Mouse (Mus musculus): ENCODE results near the gene Oxct1.

Oxct1 gene

DNA sequence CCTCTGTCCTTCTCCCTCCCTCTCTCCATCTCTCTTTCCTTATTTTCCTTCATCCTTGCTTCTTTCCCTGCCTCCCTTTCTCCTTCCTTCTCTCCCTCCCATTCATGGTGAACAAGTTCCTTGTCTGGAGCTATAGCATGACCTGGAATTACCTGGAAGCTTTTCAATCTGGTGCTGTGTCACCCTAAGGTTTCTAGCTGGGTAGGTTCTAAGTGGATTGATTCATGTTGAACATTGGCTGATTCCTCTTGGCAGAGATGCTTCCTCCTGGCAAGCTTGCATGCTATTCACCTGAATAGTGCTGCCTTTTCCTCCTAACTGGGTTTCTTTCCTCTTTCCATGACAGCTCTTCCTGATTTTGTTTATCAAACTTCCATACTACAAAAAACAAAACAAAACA, 2.8 kb downstream of the Oxct1 start:
- DNase-seq (ENCODE audit: low read depth) = no peak

DNA sequence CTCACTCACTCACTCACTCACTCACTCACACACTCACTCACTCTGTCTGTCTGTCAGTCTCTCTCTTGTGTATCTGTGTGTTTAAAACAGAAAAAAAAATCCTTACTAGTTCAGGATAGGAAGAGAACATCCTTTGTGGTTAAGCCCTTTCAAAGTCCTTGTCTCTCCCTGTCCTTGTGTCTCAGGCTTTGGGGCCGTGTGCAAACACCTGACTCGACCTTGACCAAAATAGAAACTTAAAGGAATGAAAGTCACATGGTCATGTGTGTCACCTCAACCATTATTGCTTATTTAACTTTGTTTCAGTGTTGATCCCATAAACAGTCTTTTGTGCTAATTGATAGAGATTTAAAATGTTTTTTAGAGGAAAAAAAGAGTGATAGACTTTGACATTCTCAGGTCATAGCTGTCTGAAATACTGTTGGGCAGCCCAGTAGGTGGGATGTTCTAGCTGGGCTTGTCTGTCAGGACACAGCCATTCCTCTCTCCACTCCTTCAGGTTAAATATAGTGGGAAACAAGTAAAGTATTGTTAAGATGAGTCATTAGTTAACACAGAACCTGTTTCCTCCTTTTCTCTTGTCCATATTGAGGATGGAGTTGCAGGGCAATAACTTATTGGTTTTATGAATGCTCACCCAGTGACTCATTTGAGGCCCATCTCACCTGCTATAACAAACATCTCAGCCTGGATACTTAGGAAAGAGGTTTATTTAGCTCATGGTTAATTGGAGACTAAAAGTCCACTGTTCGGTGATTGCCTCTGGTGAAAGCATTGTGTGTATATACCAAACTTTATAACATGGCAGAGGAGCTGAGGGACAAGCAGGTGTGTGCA, 7.2 kb downstream of the Oxct1 start:
- DNase-seq (ENCODE audit: low read depth) = no peak

DNA sequence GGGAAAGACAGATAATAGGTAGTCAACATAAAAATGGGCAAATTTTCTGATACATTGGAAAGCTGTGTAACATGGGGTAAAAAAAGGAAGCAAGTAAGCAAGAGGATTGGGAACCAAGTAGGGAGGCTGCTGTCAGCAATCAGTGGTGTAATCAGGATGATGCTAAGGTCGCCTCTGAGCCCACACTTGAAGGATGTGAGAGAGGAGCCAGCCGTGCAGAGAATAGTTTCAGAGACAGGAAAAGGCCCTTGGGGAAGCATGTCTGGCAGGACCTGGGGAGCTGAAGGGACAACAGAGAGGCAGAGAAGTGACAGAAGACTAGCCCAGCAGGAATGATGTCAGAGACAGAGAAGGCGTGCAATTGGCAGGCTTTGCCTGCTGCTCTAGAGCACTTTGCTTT, 16.2 kb downstream of the Oxct1 start:
- no peak for DNase-seq (ENCODE audit: low read depth)

DNA sequence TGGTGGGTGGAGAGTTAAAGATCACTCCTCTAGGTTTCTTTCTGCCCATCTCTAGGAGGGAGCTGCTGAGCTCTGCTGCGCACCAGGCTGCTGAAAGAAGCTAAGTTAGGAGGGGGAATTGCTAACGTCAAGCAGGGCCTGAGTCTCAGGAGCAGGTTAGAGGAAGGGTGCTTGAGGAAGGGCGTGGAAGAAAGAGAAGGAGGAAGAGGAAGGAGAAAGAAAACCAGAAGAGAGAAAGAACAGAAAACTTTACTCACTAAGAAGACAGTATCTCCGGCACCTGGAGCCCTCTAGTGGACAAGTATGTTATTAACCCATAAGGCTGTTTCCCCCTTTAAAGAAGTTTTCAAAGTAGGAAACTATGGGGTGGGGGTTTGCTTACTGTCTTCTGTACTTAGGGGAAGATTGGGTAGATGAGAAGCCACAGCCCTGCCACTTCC, 16.9 kb downstream of the Oxct1 start:
- DNase-seq (ENCODE audit: low read depth) = peak; percentile 30

DNA sequence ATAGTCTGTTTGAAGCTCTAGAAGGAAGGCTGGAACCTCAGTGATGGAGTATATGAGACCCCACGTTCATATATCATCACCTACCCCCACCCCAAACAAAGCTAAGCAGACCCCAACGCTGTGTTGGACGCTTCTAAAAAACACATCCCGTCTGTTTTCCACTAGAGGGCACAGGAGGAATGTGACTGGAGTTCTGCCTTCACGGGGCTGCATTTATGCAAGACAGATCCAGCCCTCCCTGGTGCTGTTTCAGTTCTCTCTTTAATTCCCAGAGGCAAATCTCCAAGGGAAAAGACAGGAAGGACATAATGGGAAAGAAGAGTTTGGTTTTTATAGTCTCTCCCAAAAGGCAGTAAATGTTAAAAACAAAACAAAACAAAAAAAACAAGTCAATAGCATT, 30.4 kb downstream of the Oxct1 start:
- no peak for DNase-seq (ENCODE audit: low read depth)

DNA sequence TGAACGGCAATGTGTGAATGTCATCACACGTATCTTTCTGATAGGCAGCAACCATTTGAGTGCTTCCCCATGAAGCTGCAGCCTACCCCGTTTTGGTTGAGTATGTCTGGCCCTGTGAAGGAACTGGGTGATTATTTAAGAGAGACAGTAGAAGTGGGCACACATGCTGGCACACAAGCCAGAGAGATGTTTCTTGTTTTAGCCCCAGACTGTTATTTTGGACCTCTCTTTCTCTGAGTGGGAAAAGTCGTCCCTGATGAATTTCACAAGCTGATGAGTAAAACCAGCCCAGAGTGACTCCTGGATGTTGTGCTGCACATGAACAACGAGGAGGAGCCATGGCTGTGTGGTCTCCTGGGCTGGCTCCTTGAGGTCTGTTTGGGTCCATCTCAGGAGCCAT, 37.4 kb downstream of the Oxct1 start:
- DNase-seq (ENCODE audit: low read depth) = no peak

DNA sequence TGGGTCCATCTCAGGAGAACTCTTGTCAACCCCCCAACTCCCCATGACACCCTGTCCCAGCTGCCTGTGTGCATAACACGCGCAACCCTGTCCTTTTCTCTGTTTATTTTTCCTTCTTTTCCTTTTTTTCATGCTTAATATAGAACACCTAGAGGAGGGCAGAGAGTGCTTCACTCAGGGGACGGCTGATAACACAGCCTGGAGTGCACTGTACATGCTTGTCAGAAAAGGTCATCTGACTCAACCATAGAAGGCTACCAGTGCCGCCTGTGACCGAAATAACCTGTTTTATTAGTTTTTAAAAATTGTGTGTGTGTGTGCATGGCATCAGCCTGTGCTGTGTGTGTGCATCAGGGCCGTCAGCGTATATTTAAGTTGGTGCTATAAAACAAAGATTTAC, 37.8 kb downstream of the Oxct1 start:
- DNase-seq (ENCODE audit: low read depth) = no peak

DNA sequence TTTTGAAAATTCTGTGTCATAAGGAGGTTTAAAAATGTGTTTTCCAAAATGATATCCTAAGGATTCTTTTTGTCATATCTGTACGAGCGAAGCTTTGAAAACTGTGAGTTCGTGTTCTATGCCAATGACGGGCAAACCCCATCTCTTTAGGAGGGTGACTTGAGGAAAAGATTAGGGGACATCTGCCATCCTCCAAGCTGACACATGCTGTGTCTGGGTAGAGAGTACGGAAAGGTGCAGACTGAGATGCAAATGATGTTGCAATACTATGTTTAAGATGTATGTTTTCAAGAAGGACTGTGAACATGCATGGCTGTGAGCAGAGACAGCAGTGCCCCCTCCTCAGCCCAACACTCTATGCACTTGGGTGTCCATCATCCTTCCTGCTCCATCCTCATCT, 38.5 kb downstream of the Oxct1 start:
- DNase-seq (ENCODE audit: low read depth) = no peak

DNA sequence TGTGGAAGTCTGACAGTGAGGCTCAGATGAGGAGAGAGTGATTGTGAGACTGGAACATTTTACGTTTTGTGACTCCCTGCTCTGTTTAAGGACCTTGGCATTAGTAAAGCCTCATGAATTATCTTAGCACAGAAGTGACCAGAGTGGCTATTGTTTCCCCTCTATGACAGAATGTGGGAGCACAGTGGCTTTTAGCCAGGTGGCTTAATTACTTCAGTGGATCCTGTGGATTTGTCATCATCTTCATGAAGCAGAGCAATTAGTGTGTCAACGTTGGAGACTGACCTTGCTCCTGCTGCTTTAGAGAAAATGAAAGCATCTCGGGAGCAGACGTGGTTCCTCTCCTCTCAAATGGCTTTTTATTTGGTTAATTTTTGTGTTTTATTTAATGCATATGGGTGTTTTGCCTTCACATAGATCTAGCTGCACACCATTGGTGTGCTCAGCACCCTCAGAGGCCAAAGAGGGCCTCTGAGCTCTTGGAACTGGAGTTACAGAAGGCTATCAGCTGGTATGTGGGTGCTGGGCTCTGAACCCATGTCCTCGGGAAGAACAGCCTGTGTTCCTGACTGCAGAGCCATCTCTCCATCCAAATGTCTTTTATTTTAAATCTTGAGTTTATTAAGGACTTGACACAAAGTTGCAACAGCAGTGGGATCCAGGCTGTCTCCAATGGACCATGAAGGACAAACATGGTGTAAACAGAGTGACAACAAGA, 41.2 kb downstream of the Oxct1 start:
- DNase-seq (ENCODE audit: low read depth) = no peak

DNA sequence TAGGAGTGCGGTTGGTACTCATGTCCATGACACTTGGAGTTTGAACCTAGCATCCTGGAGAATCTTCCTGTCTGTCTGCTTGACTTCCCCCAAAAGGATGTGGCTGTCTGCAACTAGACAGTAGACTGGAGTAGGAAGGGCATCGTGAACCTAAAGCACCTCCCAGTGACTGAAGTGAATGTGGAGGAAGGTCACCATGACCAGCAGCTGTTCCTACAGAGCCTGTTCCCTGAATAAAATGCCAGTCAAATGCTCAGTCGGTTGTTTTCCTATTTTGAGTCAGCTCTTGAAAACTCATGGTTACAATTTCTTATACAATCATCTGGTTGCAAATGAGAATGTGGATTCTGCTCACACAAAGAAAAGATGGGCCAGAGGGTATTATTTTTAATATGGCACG, 51.8 kb downstream of the Oxct1 start:
- no peak for DNase-seq (ENCODE audit: low read depth)

DNA sequence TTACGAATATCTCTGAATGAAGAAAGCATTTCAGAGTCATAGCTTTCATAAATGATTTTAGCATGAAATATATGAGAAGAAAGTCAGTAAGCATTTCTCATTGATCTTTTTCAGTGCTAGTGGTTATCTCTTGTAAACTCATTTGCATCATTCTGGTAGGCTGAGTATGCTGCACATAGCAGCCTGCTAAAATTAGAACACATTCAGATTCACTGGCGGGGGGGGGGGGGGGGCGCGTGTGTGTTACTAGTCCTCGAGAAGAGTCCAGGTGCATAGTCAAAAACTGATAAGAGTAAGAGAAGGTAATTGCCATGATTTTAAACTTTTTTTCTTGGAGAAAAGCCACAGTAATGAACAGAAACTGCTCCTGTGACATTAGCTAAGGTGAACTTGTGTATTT, 52.6 kb downstream of the Oxct1 start:
- DNase-seq (ENCODE audit: low read depth) = no peak

DNA sequence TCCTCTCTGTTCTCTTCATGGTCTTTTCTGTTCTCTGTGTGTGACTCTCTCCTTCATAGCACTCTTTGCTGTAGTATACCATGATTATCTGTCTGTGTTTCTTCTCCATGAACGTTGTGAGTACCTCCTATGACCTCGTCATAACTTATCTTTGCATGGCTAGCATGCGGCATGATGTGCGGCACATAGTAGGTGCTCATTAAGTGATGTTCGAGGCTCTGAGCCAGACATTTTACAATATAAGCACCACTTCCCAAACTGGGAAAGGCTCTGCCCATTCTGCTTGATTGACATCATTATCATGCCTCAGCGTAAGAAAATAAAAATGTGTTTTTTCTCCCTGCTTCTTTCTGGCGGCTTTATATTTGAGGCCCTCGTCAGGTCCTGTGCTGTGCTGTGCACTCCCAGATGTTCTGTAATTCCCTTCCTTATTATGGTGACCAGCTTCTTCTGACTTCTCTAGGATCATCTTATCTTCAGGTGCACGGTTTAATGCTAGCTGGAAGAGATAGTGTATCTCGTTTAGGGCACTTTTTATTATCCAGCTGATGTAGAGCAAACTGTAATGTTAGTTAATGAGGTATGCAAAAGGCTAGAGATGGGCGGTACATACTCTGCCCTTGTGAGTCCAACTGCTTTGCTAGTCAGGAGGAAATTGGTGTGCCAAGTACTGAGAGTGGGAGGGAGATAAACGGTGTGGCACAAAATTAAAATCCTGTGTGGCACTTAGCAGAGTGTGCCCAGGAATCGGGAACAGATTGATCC, 53.4 kb downstream of the Oxct1 start:
- no peak for DNase-seq (ENCODE audit: low read depth)

DNA sequence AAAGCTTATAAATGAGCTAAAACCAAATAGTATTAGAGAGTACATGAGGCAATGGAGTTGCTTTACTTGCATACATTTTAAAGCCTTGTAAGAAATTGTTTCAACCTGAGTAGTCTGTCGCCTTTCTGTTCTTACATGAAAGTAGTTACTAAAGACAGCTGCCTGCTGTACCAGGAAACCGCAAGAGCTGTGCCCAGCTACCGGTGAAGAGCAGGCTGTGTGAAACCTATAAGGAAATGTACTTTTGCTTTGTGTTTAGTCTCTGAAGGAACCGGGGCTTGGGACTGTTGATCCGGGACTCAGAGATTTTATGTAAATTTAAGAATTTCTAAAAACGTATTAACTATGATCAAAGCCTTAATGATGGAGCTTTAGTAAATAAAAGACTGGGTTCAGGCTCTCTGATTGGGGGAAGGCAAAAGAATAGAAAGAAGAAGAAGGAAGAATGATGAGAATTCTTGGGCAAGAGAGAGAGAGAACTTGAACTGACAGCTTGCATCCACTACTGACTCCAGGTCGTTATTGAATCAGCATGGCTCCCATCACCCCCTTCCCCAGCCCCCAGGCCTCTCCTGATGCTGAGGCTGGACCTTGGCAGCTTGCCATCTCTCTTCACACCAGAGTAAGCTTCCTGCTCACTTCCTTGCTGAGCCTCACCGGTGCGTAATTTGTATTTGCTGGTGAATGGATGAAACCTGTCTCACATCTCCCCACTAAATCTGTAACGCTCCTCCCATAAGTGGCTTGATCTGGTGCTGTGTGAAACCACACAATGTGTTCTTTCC, 59.6 kb downstream of the Oxct1 start:
- DNase-seq (ENCODE audit: low read depth) = no peak

DNA sequence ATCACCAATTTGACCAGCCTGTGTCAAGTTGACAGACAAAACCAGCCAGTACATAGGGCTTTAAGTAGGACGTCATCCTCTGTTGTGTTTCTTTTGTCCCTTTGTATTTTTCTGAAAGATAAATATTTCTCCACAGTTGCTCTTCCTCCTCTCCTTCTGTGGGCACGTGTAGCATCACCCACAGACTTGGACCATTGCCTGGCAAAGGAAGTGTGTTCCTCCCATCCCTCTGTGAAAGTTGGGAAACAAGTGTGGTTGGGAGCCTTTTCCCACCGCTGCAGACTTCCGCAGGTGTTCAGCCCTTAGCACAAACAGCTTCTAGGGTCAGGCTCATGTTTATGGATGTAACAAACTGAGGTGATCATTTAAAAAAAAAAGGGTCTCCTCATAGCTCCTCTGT, 61.3 kb downstream of the Oxct1 start:
- DNase-seq (ENCODE audit: low read depth) = no peak

DNA sequence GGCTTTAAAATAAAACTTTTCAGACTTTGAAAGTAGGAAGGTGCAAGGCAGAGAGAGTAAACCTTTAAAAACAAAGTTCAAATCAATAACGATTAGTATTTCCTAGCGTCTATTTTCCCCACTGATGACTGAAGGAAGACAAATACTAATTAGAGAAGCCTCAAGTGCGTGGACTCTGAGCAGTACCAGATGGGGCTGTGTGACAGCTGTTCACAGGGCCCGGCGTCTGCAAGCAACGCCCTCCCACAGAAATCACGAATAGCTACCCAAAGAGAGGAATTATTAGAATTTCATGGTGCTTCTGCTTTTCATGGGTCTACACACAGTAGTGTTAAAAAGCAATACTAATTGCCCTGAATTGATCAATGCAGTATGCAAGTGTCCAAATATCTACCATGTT, 61.7 kb downstream of the Oxct1 start:
- no peak for DNase-seq (ENCODE audit: low read depth)

DNA sequence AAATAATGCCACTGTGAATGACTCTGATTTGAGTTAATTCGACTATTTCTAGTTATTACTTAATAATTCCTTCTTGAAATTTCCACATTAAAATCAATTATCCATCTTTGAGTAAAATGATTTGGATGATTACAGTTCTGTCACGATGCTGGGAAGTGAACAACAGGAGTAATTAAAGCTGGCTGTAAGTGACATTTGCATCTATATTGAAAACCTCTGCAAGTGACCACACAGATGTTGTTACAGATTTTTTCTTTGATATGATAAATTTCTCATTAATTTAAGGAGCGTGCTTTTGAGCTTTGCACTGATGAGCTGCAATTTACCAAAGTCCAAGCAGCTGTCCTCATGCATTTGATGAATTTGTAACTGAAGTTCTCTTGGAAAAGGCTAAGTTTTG, 64.4 kb downstream of the Oxct1 start:
- no peak for DNase-seq (ENCODE audit: low read depth)

DNA sequence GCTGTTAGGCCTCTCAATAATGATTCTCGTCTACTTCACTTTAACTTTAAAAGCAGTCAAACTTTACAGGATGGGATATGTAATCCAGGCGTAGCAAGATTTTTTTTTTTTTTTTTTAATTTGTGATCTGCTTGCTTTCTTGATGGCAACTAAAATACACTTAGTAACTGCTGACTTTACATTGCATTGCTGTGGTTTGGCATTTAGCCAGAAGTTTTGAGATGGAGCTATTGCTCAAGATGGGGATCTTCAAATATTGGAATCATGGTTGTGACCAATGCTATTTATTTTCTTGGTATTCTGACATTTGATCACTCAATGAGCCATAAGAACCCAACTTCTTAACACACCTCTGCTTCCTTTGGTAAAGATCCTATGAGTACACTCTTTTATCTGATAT, 66.4 kb downstream of the Oxct1 start:
- DNase-seq (ENCODE audit: low read depth) = no peak

DNA sequence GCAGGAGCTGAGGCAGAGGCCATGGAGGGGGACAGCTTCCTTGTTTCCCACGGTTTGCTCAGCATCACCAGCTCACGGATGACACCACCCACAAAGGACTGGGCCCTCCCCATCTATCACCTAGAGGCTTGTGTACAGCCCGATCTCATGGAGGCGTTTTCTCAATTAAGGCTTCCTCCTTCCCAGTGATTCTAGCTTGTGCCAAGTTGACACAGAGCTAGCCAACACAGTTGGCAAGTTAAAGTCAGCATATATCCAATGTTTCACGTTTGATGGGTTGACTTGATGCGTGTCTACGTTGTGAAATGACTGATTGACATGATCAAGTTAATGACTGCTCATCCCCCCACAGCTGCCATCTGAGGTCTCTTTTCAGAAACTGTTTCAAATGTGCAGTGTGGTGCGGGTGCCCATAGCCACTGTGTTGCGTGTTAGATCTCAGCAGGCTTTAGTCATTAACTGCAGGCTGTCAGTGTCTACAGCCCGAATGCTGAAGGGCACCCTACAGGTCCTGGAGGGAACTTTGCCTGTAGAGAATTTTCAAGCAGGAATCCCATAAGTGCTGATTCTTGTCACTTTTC, 74.2 kb downstream of the Oxct1 start:
- no peak for DNase-seq (ENCODE audit: low read depth)

DNA sequence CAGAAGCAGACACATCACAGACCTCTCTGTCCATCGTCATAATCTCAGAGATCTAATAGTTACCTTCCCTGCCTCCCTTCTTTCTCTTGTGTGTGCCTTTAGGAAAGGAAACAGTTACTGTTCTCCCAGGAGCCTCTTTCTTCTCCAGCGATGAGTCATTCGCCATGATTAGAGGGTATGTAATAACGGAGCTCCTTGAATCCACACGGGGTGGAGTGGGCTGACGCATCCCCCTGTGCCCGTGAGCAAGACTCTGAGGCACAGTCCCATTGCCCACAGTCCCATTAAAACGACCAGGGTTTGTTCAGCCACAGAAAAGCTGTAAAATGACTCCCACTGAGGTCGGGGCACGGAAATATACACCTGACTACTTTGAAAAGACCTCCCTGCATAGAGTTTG, 74.8 kb downstream of the Oxct1 start:
- DNase-seq (ENCODE audit: low read depth) = no peak

DNA sequence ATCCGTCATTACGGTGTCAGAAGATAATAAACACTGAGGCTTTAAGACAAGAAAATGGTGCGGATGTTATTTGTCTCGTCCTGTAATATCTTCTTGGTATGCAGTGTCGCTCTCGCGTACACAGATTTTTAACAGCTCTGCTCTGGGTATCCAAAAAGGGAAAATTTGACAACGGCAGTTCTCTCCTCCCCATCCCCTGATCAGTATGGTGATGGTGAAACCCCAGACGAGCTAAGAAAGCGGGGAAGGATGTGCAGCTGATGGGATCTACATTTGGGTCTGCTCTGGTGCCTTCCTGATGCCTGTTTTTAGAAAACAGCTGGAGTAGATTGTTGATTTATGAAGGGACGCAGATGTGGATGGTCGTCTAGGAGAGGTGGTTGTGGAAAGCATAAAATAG, 78.1 kb downstream of the Oxct1 start:
- no peak for DNase-seq (ENCODE audit: low read depth)

DNA sequence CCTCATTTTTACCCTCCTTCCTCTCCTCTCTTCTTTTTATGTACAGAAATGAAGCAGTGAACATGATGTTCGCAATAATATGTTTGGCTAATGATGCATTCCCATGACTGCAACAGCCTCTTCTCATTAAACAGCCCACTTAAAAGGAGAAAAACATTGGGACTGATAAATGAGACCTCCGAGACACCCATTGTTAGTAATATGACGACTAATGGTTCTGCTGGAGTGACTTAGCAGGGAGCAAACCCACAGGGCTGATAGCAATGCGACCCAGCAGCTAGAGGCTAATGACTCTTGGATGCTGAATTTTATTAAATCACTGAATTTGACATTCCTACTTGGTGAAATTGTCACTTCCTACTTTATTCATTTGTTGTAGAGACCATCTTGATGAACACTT, 79.3 kb downstream of the Oxct1 start:
- no peak for DNase-seq (ENCODE audit: low read depth)

DNA sequence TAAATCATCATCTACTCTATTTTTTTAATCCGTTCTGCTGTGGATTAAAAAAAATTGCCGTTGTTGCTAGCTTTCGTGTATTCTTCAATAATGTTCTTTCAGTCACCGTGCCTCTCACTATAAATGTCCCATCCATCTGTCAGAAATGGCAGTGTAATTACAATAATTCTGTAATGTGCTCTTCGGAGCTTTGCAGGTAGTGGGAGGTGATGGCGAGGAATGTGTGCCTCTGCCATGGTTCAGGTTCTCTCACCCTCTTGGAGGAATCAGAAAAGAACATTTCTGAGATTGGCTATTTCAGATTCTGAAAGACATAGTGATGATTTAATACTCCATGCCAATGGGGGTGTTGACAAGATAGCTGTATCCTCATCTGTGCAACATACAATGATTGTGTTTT, 93.8 kb downstream of the Oxct1 start:
- no peak for DNase-seq (ENCODE audit: low read depth)

All from c-Kit-positive CD71-positive TER-119-negative erythroid progenitor cells, embryonic 14.5 days (primary cell).